In genomic region chr4:32940984-32941383, GRCm38 (mm10) we compare ENCODE assay signal across 30 mouse cellular contexts. TPM values are rescaled to one million over a fixed set of nuclear protein-coding genes. Genes with fewer than 3 reads are reported as not detected.
"Had no signal": no experiment of that assay in that cellular context is flagged by ENCODE, and none has a peak within 500 bp of the region (broad histone marks: within the 10 kb centered on the region; RNA-seq: fewer than 3 reads in every experiment).

No protein-coding gene starts in this region.

- H3K36me3 ChIP-seq: heart, embryonic 10.5 days; heart, embryonic 12.5 days; hindbrain, embryonic 10.5 days; hindbrain, embryonic 12.5 days; intestine, embryonic 15.5 days; kidney, embryonic 15.5 days; limb, embryonic 10.5 days; limb, embryonic 12.5 days; liver, embryonic 13.5 days; liver, embryonic 15.5 days had no signal

- H3K4me1 ChIP-seq: intestine, embryonic 15.5 days; liver, embryonic 13.5 days; liver, embryonic 15.5 days had no signal

- H3K4me3 ChIP-seq: gastrocnemius, adult 2 months; heart, embryonic 10.5 days; heart, embryonic 12.5 days; hindbrain, embryonic 10.5 days; hindbrain, embryonic 12.5 days; intestine, embryonic 15.5 days; kidney, embryonic 15.5 days; left cerebral cortex, adult 2 months; limb, embryonic 10.5 days; limb, embryonic 12.5 days; liver, embryonic 13.5 days; liver, embryonic 15.5 days had no signal

- H3K9me3 ChIP-seq: heart, embryonic 10.5 days; heart, embryonic 12.5 days; hindbrain, embryonic 10.5 days; hindbrain, embryonic 12.5 days; intestine, embryonic 15.5 days; kidney, embryonic 15.5 days; limb, embryonic 10.5 days; limb, embryonic 12.5 days; liver, embryonic 13.5 days; liver, embryonic 15.5 days had no signal

- H3K27ac ChIP-seq: gastrocnemius, adult 2 months; heart, embryonic 10.5 days; hindbrain, embryonic 10.5 days; hindbrain, embryonic 12.5 days; hindbrain, embryonic 14.5 days; intestine, embryonic 15.5 days; kidney, embryonic 15.5 days; kidney, postnatal 0 days; limb, embryonic 10.5 days; limb, embryonic 12.5 days; liver, embryonic 13.5 days; liver, embryonic 15.5 days had no signal

- H3K9ac ChIP-seq: heart, embryonic 12.5 days; hindbrain, embryonic 12.5 days; hindbrain, embryonic 14.5 days; intestine, embryonic 15.5 days; kidney, embryonic 15.5 days; limb, embryonic 12.5 days; liver, embryonic 13.5 days; liver, embryonic 15.5 days; liver, postnatal 0 days had no signal

- H3K27me3 ChIP-seq: heart, embryonic 12.5 days; hindbrain, embryonic 12.5 days; intestine, embryonic 15.5 days; kidney, embryonic 15.5 days; limb, embryonic 12.5 days; liver, embryonic 15.5 days had no signal

- ATAC-seq: hindbrain, embryonic 16.5 days; inflammation-experienced regulatory T-cells, adult 6 months; intestine, embryonic 15.5 days; intestine, postnatal 0 days; liver, postnatal 0 days had no signal

- DNase-seq: gastrocnemius, adult 2 months; gastrocnemius, postnatal 10 days; gastrocnemius, postnatal 25 days; heart, adult 18-20 months; heart, postnatal 10 days; heart, postnatal 4 days; kidney, adult 2 months; kidney, adult 9 months; kidney, postnatal 14 days; kidney, postnatal 36 days; layer of hippocampus, adult 9-11 months; liver; liver, embryonic 13.5 days; liver, postnatal 0 days had no signal

RNA-seq across cellular contexts. Expression of gene Rragd, which starts 41.9 kb away (rescaled TPM):
- total RNA-seq: granulocyte monocyte progenitor cell, adult 5-6 weeks had no signal
